Mouse (Mus musculus) neural tube, embryonic 12.5 days (tissue): ENCODE results near the gene Krt20. TPM values are rescaled to one million over a fixed set of nuclear protein-coding genes. Genes with fewer than 3 reads are reported as not detected.

ENCODE experiments used
- ATAC-seq: fragments of 200-750 bp; cut with Nextera tagmentation; 2 replicates; pipeline ENCODE4 v1.8.0; 2017; ENCODE audit warnings: low read depth, mild to moderate bottlenecking, moderate TSS enrichment, moderate library complexity; ENCODE audit not compliant: low FRiP score
- H3K27ac ChIP-seq: fragments of 300-500 bp; sonication (generic); 2 replicates; pipeline ENCODE4 v1.5.1; 2016
- H3K27me3 ChIP-seq: fragments of 300-500 bp; sonication (generic); replicated peaks from 2 replicates; pipeline ENCODE4 v1.6.1; 2016; ENCODE audit warnings: mild to moderate bottlenecking
- H3K36me3 ChIP-seq: fragments of 300-500 bp; sonication (generic); 2 replicates; pipeline ENCODE4 v1.6.1; 2016; ENCODE audit warnings: mild to moderate bottlenecking
- H3K4me1 ChIP-seq: fragments of 300-500 bp; sonication (generic); 2 replicates; pipeline ENCODE4 v1.6.1; 2016
- H3K4me2 ChIP-seq: fragments of 300-500 bp; sonication (generic); replicated peaks from 2 replicates; pipeline ENCODE4 v1.6.1; 2016; ENCODE audit warnings: mild to moderate bottlenecking
- H3K4me3 ChIP-seq: fragments of 300-500 bp; sonication (generic); 2 replicates; pipeline ENCODE4 v1.5.1; 2016
- H3K9ac ChIP-seq: fragments of 300-500 bp; sonication (generic); 2 replicates; pipeline ENCODE4 v1.6.1; 2016; ENCODE audit warnings: mild to moderate bottlenecking
- H3K9me3 ChIP-seq: fragments of 300-500 bp; sonication (generic); 2 replicates; pipeline ENCODE4 v1.6.1; 2016; ENCODE audit warnings: mild to moderate bottlenecking
- WGBS: fragments of 180-500 bp; shearing (Covaris S2); methylation state at CpG from one replicate; pipeline ENCODE4 v1.1.7; 2016; 5-methylcytosine and 5-hydroxymethylcytosine counted together
- polyA plus RNA-seq: library from polyadenylated mRNA; unstranded; fragments of >200 nt; fragmentation: Nextera tagmentation; extraction: Ambion mirVana; gene quantifications from 2 replicates; pipeline ENCODE4 v1.2.1, GENCODE M21; 2016

Gene Krt20
- polyA plus RNA-seq = 0.20 and 0.38 TPM in 2 replicates

DNA sequence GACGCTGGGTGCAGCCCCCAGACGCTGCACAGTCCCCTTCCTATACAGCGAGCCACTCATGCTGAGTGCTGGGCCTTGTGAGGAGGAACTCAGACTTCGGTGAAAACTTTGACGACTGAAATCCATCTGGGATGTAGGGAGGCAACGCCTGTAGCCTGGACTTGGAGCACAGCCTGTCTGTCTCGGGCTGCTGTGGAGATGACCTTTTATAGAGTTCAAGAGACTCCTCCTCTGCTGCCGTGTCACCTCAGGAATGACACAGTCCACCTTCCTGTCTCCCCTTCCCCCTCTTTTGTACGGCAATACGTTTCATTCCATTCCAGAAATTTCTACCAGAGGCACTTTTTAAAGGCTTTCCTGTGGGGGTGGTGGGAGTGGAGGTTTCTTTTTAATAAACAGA lies at the start of gene Krt20:
TSS of gene Krt20 (minus strand) at position 179 of the 400 bp plus-strand sequence.
- H3K4me2 ChIP-seq = no peak within 1 kb of the TSS
- ATAC-seq = no peak
- no peak within 1 kb of the TSS for H3K4me3 ChIP-seq
- H3K9me3 ChIP-seq = no peaks in the 10 kb centered on the region
- 63% methylated on average over 10 of the region's 10 CpGs for WGBS
- H3K36me3 ChIP-seq = no peaks in the 10 kb centered on the region
- H3K27me3 ChIP-seq = no peaks in the 10 kb centered on the region
- H3K4me1 ChIP-seq = no peaks in the 10 kb centered on the region
- no peak within 1 kb of the TSS for H3K9ac ChIP-seq
- H3K27ac ChIP-seq = no peak within 1 kb of the TSS

DNA sequence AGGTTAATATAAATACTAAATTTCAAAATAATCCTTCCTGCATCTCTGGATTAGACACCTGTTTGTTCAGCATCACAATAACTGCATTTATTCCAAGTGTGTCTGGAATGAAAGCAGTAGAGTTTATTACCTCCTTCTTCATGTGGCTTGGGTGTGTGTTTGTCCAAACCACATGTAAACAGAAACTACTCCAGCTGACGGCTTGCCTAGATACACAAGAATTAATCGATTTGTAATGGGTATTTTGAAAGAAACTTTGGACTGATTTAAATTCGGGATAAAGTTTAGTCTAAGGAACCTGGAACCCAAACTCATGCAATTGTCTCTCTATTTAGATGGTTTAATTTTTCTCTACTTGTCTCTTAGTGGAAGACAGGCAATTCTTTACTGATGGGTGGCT lies 37.0 kb upstream of the Krt20 start:
- Histone ChIP-seq H3K4me1 (no peaks in the 10 kb centered on the region), H3K9me3 (no peaks in the 10 kb centered on the region), H3K4me3 (no peak overlapping the region), H3K4me2 (no peak overlapping the region), H3K36me3 (no peaks in the 10 kb centered on the region), H3K27me3 (no peaks in the 10 kb centered on the region), H3K9ac (no peak overlapping the region), H3K27ac (no peak overlapping the region)
- WGBS = 85% methylated on average over 3 of the region's 3 CpGs
- no peak for ATAC-seq

DNA sequence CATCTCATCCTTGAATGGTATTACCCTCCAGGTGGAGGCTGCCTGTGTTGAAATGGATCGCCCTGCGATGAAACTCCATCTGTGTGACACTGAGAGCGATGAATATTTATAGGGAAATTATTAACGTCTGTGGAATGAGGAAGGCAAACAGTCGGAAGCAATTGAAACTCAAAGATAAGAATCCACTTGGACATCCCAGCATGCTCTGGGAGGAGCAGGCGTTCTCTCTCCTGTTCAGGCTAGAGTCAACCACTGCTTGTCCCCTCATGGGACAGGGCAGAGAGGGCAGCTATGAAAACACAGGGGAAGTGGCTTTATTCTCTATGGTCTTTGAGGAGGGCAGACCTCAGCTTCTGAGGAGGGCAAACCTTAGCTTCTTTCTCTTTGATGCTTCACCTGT lies 35.5 kb upstream of the Krt20 start:
- Histone ChIP-seq H3K4me2 (no peak overlapping the region), H3K27me3 (no peaks in the 10 kb centered on the region), H3K27ac (no peak overlapping the region), H3K36me3 (no peaks in the 10 kb centered on the region), H3K4me3 (no peak overlapping the region), H3K9ac (no peak overlapping the region), H3K9me3 (no peaks in the 10 kb centered on the region), H3K4me1 (no peaks in the 10 kb centered on the region)
- ATAC-seq = no peak
- 80% methylated on average over 6 of the region's 6 CpGs for WGBS

DNA sequence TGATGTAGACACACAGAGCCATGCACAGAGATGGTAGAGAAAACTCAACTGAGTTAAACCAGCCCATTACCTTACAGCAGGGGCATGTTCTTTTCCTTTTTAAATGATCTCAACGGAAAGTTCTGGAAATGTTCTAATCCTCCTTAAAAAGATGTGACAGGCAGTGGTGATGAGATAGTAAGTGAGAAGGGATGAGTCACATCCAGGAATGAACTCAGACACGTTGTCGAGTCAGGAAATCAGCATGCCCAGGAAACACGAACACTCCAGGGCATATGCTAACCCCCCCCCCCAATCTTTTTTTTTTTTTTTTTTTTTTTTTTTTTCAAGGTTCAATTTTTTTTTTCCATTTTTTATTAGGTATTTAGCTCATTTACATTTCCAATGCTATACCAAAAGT lies 34.5 kb upstream of the Krt20 start:
- Histone ChIP-seq H3K4me2 (no peak overlapping the region), H3K27ac (no peak overlapping the region)
- WGBS = 82% methylated on average over 4 of the region's 4 CpGs

DNA sequence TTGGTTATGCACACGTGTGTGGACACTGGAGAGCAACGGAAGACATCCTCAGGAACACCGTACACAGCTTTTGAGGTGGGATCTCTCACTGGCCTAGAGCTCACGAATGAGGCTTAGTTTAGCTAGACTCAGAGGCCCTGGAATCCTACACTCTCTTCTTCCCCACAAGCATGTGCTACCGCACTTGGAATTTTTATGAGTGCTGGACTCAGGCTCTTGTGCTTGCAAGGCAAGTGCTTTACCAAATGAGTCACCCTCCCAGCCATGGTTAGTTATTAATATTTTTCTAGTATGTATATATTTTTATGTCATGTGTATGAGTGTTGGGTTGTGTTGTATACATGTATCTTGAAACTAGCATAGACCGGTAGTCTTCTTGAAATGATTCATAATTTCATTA lies 34.0 kb upstream of the Krt20 start:
- Histone ChIP-seq H3K4me3 (no peak overlapping the region), H3K4me1 (no peaks in the 10 kb centered on the region), H3K9me3 (no peaks in the 10 kb centered on the region), H3K9ac (no peak overlapping the region), H3K27ac (no peak overlapping the region), H3K36me3 (no peaks in the 10 kb centered on the region), H3K27me3 (no peaks in the 10 kb centered on the region), H3K4me2 (no peak overlapping the region)
- 95% methylated on average over 6 of the region's 6 CpGs for WGBS
- no peak for ATAC-seq

More for the DNA sequence above, 34.5 kb upstream of the Krt20 start:
- no peak for ATAC-seq
- Histone ChIP-seq H3K27me3 (no peaks in the 10 kb centered on the region), H3K9ac (no peak overlapping the region), H3K4me1 (no peaks in the 10 kb centered on the region), H3K4me3 (no peak overlapping the region), H3K36me3 (no peaks in the 10 kb centered on the region), H3K9me3 (no peaks in the 10 kb centered on the region)

DNA sequence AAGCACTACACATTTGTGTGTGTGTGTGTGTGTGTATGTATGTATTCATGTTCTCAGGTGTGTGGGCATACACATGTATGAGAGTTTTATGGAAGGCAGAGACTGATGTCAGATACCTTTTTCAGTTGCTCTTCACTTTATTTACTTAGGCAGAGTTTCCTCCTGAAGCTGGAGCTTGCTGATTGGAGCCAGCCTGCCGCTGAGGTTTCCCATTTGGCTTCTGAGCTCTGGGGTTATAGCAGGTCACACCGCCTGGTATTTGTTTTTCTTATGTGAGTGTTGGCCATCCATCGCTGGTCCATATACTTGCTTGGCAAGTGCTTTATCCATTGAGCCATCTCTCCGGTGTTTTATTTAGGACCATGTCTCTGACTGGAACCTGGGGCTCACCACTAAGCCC lies 31.3 kb upstream of the Krt20 start:
- ATAC-seq = no peak
- no peak overlapping the region for H3K4me3 ChIP-seq
- H3K36me3 ChIP-seq = no peaks in the 10 kb centered on the region
- no peaks in the 10 kb centered on the region for H3K4me1 ChIP-seq
- H3K9me3 ChIP-seq = no peaks in the 10 kb centered on the region
- H3K4me2 ChIP-seq = no peak overlapping the region
- 89% methylated on average over 4 of the region's 4 CpGs for WGBS
- no peak overlapping the region for H3K9ac ChIP-seq
- no peaks in the 10 kb centered on the region for H3K27me3 ChIP-seq
- no peak overlapping the region for H3K27ac ChIP-seq

DNA sequence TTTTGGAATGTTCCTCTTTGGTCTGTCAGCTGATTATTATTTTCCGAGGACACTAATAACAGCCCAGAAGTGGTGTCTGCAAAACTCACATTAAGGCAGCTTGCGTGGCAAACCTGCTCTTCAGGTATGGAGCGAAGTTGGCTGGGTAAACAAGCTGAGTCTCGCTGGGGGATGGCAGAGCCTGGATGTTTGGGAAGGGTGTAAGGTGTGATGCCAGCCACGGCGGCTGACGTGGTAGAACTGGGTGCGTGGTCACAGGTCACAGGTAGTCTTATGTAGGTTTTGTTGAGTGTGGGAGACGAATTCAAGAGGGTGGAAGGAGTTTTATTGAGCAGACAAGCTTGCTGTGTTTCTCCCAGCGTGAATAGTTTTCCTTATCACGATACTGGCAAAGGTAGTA lies 30.6 kb upstream of the Krt20 start:
- H3K4me1 ChIP-seq = no peaks in the 10 kb centered on the region
- no peak overlapping the region for H3K9ac ChIP-seq
- no peak overlapping the region for H3K27ac ChIP-seq
- ATAC-seq = no peak
- H3K9me3 ChIP-seq = no peaks in the 10 kb centered on the region
- no peaks in the 10 kb centered on the region for H3K36me3 ChIP-seq
- H3K27me3 ChIP-seq = no peaks in the 10 kb centered on the region
- H3K4me3 ChIP-seq = no peak overlapping the region
- no peak overlapping the region for H3K4me2 ChIP-seq
- WGBS = 88% methylated on average over 11 of the region's 11 CpGs

DNA sequence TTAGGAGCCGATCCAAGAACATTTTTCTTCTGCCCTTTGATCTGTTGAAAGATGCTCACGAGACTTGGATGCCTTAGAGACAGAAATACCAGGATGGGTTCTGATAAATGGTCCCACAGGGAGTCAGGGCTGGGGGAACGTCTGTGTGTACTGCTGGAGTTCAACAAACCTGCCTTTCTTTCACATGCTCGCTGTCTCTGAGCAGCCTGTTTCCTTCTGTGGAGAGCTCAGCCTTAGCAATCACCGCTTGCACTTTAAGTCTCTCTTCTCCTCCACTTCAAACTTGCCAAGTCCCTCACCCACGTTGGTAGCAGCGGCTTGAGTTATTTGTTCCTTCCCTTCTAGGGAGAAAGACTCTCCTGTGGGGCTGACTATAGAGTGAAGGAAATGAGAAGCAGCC lies 28.4 kb upstream of the Krt20 start:
- H3K4me1 ChIP-seq = no peaks in the 10 kb centered on the region
- H3K36me3 ChIP-seq = no peaks in the 10 kb centered on the region
- 33% methylated on average over 7 of the region's 7 CpGs for WGBS
- no peak overlapping the region for H3K27ac ChIP-seq
- no peak overlapping the region for H3K9ac ChIP-seq
- H3K4me3 ChIP-seq = no peak overlapping the region
- H3K4me2 ChIP-seq = no peak overlapping the region
- no peak for ATAC-seq
- 0 out of 2 replicates have a peak, but pooled peaks cover 3% of the 10 kb centered on the region for H3K27me3 ChIP-seq
- no peaks in the 10 kb centered on the region for H3K9me3 ChIP-seq

DNA sequence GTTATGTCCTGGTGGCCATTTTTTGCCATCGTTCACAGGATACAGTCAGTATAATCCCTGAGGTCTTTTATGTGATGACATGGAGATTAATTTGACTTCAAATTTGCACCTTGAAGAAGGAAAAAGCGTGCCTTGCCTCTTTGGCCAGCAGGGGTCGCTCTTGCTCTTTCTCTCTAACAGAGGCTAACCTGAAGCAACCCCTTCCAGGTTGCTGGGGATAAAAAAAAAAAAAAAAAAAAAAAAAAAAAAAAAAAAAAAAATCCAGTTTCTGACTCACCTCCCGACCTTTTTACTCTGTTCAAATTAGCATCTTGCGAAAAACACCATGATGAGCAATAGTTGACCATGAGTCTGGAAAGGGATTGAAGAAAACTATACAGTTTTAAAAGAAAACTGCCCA lies 26.9 kb upstream of the Krt20 start:
- H3K4me1 ChIP-seq = no peaks in the 10 kb centered on the region
- 7% methylated on average over 5 of the region's 5 CpGs for WGBS
- H3K9ac ChIP-seq = no peak overlapping the region
- H3K27me3 ChIP-seq = 0 out of 2 replicates have a peak, but pooled peaks cover 3% of the 10 kb centered on the region
- H3K4me3 ChIP-seq = no peak overlapping the region
- ATAC-seq = no peak
- no peaks in the 10 kb centered on the region for H3K9me3 ChIP-seq
- H3K36me3 ChIP-seq = no peaks in the 10 kb centered on the region
- no peak overlapping the region for H3K27ac ChIP-seq
- H3K4me2 ChIP-seq = no peak overlapping the region

DNA sequence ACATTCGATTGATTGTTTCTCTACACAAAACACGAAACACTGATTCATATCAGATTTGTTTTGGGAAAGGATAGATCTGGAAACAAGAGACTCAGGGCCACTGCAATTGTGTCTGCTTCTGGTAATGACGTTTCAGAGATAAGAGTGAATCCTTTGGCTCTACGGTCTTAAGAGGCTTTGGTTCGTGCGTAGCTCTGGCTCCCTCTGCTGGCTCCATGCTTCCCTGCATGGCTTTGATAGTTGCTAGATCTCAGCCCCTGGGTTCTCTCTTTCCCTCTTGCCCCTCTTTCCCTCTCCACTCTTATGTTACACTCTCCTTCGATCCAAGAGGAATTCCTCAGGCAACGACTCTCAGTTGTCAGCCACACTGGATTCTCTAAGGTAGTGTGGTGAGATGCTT lies 25.2 kb upstream of the Krt20 start:
- Histone ChIP-seq H3K4me1 (no peaks in the 10 kb centered on the region), H3K4me2 (no peak overlapping the region), H3K4me3 (no peak overlapping the region), H3K9me3 (no peaks in the 10 kb centered on the region), H3K36me3 (no peaks in the 10 kb centered on the region), H3K9ac (no peak overlapping the region), H3K27ac (no peak overlapping the region), H3K27me3 (0 out of 2 replicates have a peak, but pooled peaks cover 3% of the 10 kb centered on the region)
- WGBS = 17% methylated on average over 8 of the region's 8 CpGs
- ATAC-seq = no peak

DNA sequence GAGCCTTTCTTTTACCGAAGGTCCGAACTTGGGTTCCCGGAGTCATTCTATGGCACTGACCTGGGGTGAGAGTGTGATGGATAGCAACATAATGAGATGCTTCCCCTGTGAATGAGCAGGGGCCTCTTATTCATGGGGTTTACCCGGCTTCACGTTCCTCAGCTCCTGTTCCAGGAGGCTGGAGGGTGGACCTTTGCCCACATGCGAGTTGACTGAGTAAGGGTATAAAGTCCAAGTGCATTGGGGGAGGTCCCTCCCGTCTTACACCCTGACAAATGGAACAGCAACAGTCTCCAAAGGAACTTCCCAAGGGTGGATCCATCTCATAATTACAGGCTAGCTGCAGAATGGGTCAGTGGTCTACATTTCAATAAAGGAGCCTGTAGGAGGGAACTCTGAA lies 23.8 kb upstream of the Krt20 start:
- ATAC-seq = no peak
- Histone ChIP-seq H3K27me3 (0 out of 2 replicates have a peak, but pooled peaks cover 3% of the 10 kb centered on the region), H3K4me1 (no peaks in the 10 kb centered on the region), H3K4me3 (no peak overlapping the region), H3K36me3 (no peaks in the 10 kb centered on the region), H3K9me3 (no peaks in the 10 kb centered on the region), H3K4me2 (no peak overlapping the region), H3K9ac (no peak overlapping the region), H3K27ac (no peak overlapping the region)
- 53% methylated on average over 7 of the region's 7 CpGs for WGBS

DNA sequence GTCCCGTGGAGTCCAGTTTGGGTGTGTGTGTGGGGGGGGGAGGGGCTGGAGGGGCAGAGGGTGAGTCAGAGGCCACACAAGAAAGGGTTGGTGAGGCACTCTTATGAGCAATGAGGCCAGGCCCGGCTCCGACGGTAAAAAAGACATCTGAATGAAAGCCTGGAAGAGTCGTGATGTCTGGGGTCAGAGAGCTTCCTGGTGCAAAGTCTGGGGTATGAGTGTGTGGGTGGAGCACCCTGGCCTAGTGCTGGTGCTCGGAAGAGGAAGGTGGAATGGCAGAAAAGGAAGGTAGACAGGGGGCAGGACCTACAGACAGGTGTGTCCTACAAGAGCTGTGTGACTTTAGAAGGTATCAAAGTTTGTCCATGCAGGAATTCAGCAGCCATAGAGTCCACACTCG lies 20.9 kb upstream of the Krt20 start:
- H3K4me2 ChIP-seq = no peak overlapping the region
- H3K27me3 ChIP-seq = 0 out of 2 replicates have a peak, but pooled peaks cover 3% of the 10 kb centered on the region
- no peak overlapping the region for H3K9ac ChIP-seq
- H3K27ac ChIP-seq = no peak overlapping the region
- ATAC-seq = no peak
- H3K4me1 ChIP-seq = no peaks in the 10 kb centered on the region
- H3K4me3 ChIP-seq = no peak overlapping the region
- no peaks in the 10 kb centered on the region for H3K36me3 ChIP-seq
- no peaks in the 10 kb centered on the region for H3K9me3 ChIP-seq
- 75% methylated on average over 7 of the region's 7 CpGs for whole genome bisulfite sequencing

DNA sequence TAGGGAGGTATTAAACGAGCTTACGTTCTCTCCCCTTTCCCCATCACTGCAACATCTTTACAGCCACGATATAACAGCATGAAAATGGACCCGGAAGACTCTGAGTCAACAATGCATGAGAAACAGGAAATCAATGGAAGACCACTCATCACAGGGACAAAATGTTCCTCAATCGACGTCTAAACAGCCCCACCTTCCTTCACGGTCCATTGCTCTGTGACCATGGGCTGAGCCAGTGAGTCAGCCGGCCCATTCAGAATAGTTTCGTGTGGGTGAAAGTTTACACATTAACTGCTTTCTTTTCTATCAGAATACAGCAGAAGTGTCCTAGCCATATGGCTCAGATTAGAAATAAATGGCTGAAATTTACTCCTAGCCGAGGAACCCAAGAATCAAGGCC lies 16.8 kb upstream of the Krt20 start:
- H3K4me1 ChIP-seq = no peaks in the 10 kb centered on the region
- no peak overlapping the region for H3K4me2 ChIP-seq
- ATAC-seq = no peak
- H3K36me3 ChIP-seq = no peaks in the 10 kb centered on the region
- H3K27ac ChIP-seq = no peak overlapping the region
- WGBS = 52% methylated on average over 10 of the region's 10 CpGs
- no peak overlapping the region for H3K9ac ChIP-seq
- no peaks in the 10 kb centered on the region for H3K27me3 ChIP-seq
- no peaks in the 10 kb centered on the region for H3K9me3 ChIP-seq
- H3K4me3 ChIP-seq = no peak overlapping the region
